8 mouse cellular contexts compared by ENCODE assay signal in the genomic region with DNA sequence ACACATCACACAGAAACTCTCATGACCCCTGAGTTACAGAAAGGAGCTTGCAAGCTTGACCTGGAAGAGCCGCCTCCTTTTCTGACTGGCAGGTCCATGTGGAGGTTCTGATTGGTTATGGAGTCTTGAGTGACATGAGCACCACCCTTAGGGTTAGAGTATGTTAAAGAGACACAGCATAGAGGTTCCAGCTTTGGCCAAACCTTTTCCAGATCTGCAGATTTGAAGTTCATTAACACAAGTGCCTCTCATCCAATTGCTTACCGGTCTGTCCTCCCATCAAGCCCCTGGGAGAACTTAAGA. TPM values are rescaled to one million over a fixed set of nuclear protein-coding genes. Genes with fewer than 3 reads are reported as not detected.
DNase-seq lines count a peak whose midpoint lies in the region; ATAC-seq and TF ChIP-seq lines count a peak whose summit lies in the region.
"Not testable (repeated sequence)": the region's sequence is repeated elsewhere in the genome, so short reads cannot be mapped to it uniquely, and the experiment has no call there.

A gene (minus strand): TSS at position 20 of the 303 bp plus-strand sequence.

- not testable (repeated sequence) for TF ChIP-seq CTCF in ES-Bruce4 (IDR thresholded peaks at IDR 0.05; ENCODE audit: low read depth, low read length); cortical plate, adult 2 months (IDR thresholded peaks at IDR 0.05; ENCODE audit: extremely low read depth, insufficient read depth, low read length); forebrain, postnatal 0 days (IDR thresholded peaks at IDR 0.05; ENCODE audit: low read depth); layer of hippocampus, adult 2 months (conservative IDR thresholded peaks at IDR 0.05); lung, postnatal 0 days (IDR thresholded peaks at IDR 0.05)

- not testable (repeated sequence) for TF ChIP-seq EP300 in ES-Bruce4 (IDR thresholded peaks at IDR 0.05; ENCODE audit: insufficient read depth, low read depth, low read length); lung, postnatal 0 days (IDR thresholded peaks at IDR 0.05)

- WGBS in forebrain, postnatal 0 days = 8% methylated on average over 1 of the region's 2 CpGs
- 5% methylated on average over 1 of the region's 2 CpGs for WGBS in hindbrain, embryonic 12.5 days
- 15% methylated on average over 1 of the region's 2 CpGs for WGBS in limb, embryonic 11.5 days
- 9% methylated on average over 1 of the region's 2 CpGs for WGBS in lung, postnatal 0 days
- WGBS in neural tube, embryonic 12.5 days = 4% methylated on average over 1 of the region's 2 CpGs

- H3K9ac ChIP-seq in ES-Bruce4 (ENCODE audit: low read depth, poor library complexity, severe bottlenecking) = peak within 1 kb of the TSS; percentile 40
- peak within 1 kb of the TSS; percentile 44 for H3K9ac ChIP-seq in forebrain, postnatal 0 days
- not testable (repeated sequence) for H3K9ac ChIP-seq in hindbrain, embryonic 12.5 days; limb, embryonic 11.5 days (ENCODE audit: low read length); lung, postnatal 0 days (replicated peaks; ENCODE audit: low read depth); neural tube, embryonic 12.5 days

- peak within 1 kb of the TSS; percentile 82 for H3K4me3 ChIP-seq in ES-Bruce4 (ENCODE audit: low read depth, low read length)
- peak within 1 kb of the TSS; percentile 95 for H3K4me3 ChIP-seq in cortical plate, adult 2 months (ENCODE audit: insufficient read depth, low read length)
- peak within 1 kb of the TSS; percentile 31 for H3K4me3 ChIP-seq in forebrain, postnatal 0 days (ENCODE audit: low read depth, low read length)
- H3K4me3 ChIP-seq in hindbrain, embryonic 12.5 days = peak within 1 kb of the TSS; percentile 44
- peak within 1 kb of the TSS; percentile 64 for H3K4me3 ChIP-seq in layer of hippocampus, adult 2 months
- peak within 1 kb of the TSS; percentile 33 for H3K4me3 ChIP-seq in limb, embryonic 11.5 days (ENCODE audit: low read depth, low read length)
- H3K4me3 ChIP-seq in lung, postnatal 0 days (ENCODE audit: low read depth, low read length) = peak within 1 kb of the TSS; percentile 35
- peak within 1 kb of the TSS; percentile 35 for H3K4me3 ChIP-seq in neural tube, embryonic 12.5 days

- H3K36me3 ChIP-seq in ES-Bruce4 (ENCODE audit: control insufficient read depth, insufficient read depth, low read length, poor library complexity, severe bottlenecking); forebrain, postnatal 0 days (ENCODE audit: insufficient read depth); hindbrain, embryonic 12.5 days; limb, embryonic 11.5 days (ENCODE audit: control insufficient read depth, insufficient read depth, low read length); lung, postnatal 0 days (ENCODE audit: insufficient read depth, low read length); neural tube, embryonic 12.5 days: not testable (repeated sequence)

- H3K4me2 ChIP-seq in forebrain, postnatal 0 days (ENCODE audit: low read depth) = peak within 1 kb of the TSS; percentile 44
- H3K4me2 ChIP-seq in hindbrain, embryonic 12.5 days (replicated peaks) = peak within 1 kb of the TSS; percentile 46
- H3K4me2 ChIP-seq in limb, embryonic 11.5 days (ENCODE audit: low read depth, severe bottlenecking) = peak within 1 kb of the TSS; percentile 27
- peak within 1 kb of the TSS; percentile 41 for H3K4me2 ChIP-seq in lung, postnatal 0 days (replicated peaks; ENCODE audit: low read depth, low read length)
- H3K4me2 ChIP-seq in neural tube, embryonic 12.5 days (replicated peaks) = peak within 1 kb of the TSS; percentile 47

- not testable (repeated sequence) for H3K27ac ChIP-seq in ES-Bruce4 (ENCODE audit: insufficient read depth, low read length); cortical plate, adult 2 months (ENCODE audit: insufficient read depth, low read length); forebrain, postnatal 0 days (ENCODE audit: low read depth, low read length); hindbrain, embryonic 12.5 days; limb, embryonic 11.5 days (replicated peaks; ENCODE audit: low read depth, low read length); lung, postnatal 0 days (ENCODE audit: low read length); neural tube, embryonic 12.5 days
- peak within 1 kb of the TSS; percentile 81 for H3K27ac ChIP-seq in layer of hippocampus, adult 2 months

- H3K4me1 ChIP-seq in ES-Bruce4 (ENCODE audit: control insufficient read depth, insufficient read depth, low read length); cortical plate, adult 2 months (ENCODE audit: control insufficient read depth, insufficient read depth, low read length); forebrain, postnatal 0 days (ENCODE audit: insufficient read depth); hindbrain, embryonic 12.5 days; limb, embryonic 11.5 days (ENCODE audit: control insufficient read depth, insufficient read depth, low read length); lung, postnatal 0 days (ENCODE audit: insufficient read depth, low read depth, low read length); neural tube, embryonic 12.5 days: not testable (repeated sequence)

- TF ChIP-seq POLR2A in ES-Bruce4 (IDR thresholded peaks at IDR 0.05; ENCODE audit: insufficient read depth, low read length); cortical plate, adult 2 months (IDR thresholded peaks at IDR 0.05; ENCODE audit: extremely low read depth, insufficient read depth, low read length): not testable (repeated sequence)

- not testable (repeated sequence) for H3K9me3 ChIP-seq in ES-Bruce4 (replicated peaks; ENCODE audit: control insufficient read depth, insufficient read depth, low read length, poor library complexity, severe bottlenecking); forebrain, postnatal 0 days (ENCODE audit: low read length); hindbrain, embryonic 12.5 days (replicated peaks); limb, embryonic 11.5 days (ENCODE audit: control insufficient read depth, low read length); lung, postnatal 0 days (ENCODE audit: low read length); neural tube, embryonic 12.5 days

- not testable (repeated sequence) for H3K27me3 ChIP-seq in ES-Bruce4 (ENCODE audit: control insufficient read depth, insufficient read depth, low read length, poor library complexity, severe bottlenecking); forebrain, postnatal 0 days (ENCODE audit: insufficient read depth, low read length); hindbrain, embryonic 12.5 days; limb, embryonic 11.5 days (ENCODE audit: control insufficient read depth, insufficient read depth, low read length); lung, postnatal 0 days (replicated peaks; ENCODE audit: insufficient read depth, low read length); neural tube, embryonic 12.5 days (replicated peaks)

- not testable (repeated sequence) for DNase-seq in forebrain, postnatal 0 days; layer of hippocampus, adult 2 months (ENCODE audit: low spot score in 2 of 2); limb, embryonic 11.5 days (ENCODE audit: low spot score); lung, postnatal 0 days (ENCODE audit: low spot score)

- ATAC-seq in forebrain, postnatal 0 days; hindbrain, embryonic 12.5 days (ENCODE audit: low FRiP score); limb, embryonic 11.5 days (ENCODE audit: insufficient number of reproducible peaks, low FRiP score, low TSS enrichment, low read depth); lung, postnatal 0 days; neural tube, embryonic 12.5 days (ENCODE audit: low FRiP score, low read depth): not testable (repeated sequence)

RNA-seq across cellular contexts. Expression of the gene that starts here (rescaled TPM):
- 43.8 and 57.4 TPM in 2 replicates for polyA plus RNA-seq in ES-Bruce4 (2011; ENCODE audit: insufficient read depth, insufficient read length, low read depth, missing spikeins)
- 21.7 and 24.0 TPM in 2 replicates for polyA plus RNA-seq in cortical plate, adult 2 months (2012; rRNA removed)
- total RNA-seq in forebrain, postnatal 0 days (2014; rRNA removed) = 13.8 and 15.5 TPM in 2 replicates
- 4.0 and 4.2 TPM in 2 replicates for polyA plus RNA-seq in forebrain, postnatal 0 days (2015; fragmentation: Nextera tagmentation; extraction: Ambion mirVana)
- polyA plus RNA-seq in hindbrain, embryonic 12.5 days (2016; fragmentation: Nextera tagmentation; extraction: Ambion mirVana) = 6.4 and 7.0 TPM in 2 replicates
- 10 to 100 TPM; 20.0 to 21.1 TPM for total RNA-seq in layer of hippocampus, adult 2 months (2021)
- polyA plus RNA-seq in limb, embryonic 11.5 days (2014; fragmentation: Nextera tagmentation; extraction: Ambion mirVana) = 7.5 and 8.3 TPM in 2 replicates
- 4.1 TPM in 2 replicates for polyA plus RNA-seq in lung, postnatal 0 days (2015; fragmentation: Nextera tagmentation; extraction: Ambion mirVana)
- polyA plus RNA-seq in neural tube, embryonic 12.5 days (2016; fragmentation: Nextera tagmentation; extraction: Ambion mirVana) = 2.6 and 5.6 TPM in 2 replicates

Comparison
In these comparisons a context has a peak if more than half of its experiments do, and no peak if none do; other contexts are left out.
1. H3K4me3 ChIP-seq: peak in every context shown above with its lines; median percentile 95 in cortical plate, adult 2 months; 82 in ES-Bruce4; 64 in layer of hippocampus, adult 2 months; 44 in hindbrain, embryonic 12.5 days; 35 in lung, postnatal 0 days; 35 in neural tube, embryonic 12.5 days; 33 in limb, embryonic 11.5 days; 31 in forebrain, postnatal 0 days.